Mouse (Mus musculus) liver, adult (tissue): ENCODE measurements around the gene Gsap.

Experiments used
- GATA4 ChIP-seq: IDR thresholded peaks from 2 replicates; pipeline ENCODE4 v1.6.1; 2014; ENCODE audit warnings: mild to moderate bottlenecking, low read length; ENCODE audit not compliant: insufficient replicate concordance

Gsap gene

GRCm38 (mm10) chr5:21328560-21328959 is 142.5 kb downstream of the Gsap start:
- TF ChIP-seq GATA4: no peak

- TF ChIP-seq GATA4: no peak
Measured at GRCm38 (mm10) chr5:21329672-21330665, 143.9 kb downstream of the Gsap start.

GRCm38 (mm10) chr5:21331656-21332055 is 145.6 kb downstream of the Gsap start:
- no peak for TF ChIP-seq GATA4

GRCm38 (mm10) chr5:21332119-21332518 is 146.1 kb downstream of the Gsap start:
- no peak for TF ChIP-seq GATA4

- TF ChIP-seq GATA4: no peak
Measured at GRCm38 (mm10) chr5:21348366-21348765, 162.3 kb downstream of the Gsap start.

GRCm38 (mm10) chr5:21351678-21352077 is 165.6 kb downstream of the Gsap start:
- TF ChIP-seq GATA4: no peak

- TF ChIP-seq GATA4: no peak
Measured at GRCm38 (mm10) chr5:21358648-21359047, 172.6 kb downstream of the Gsap start.

- TF ChIP-seq GATA4: no peak
Measured at GRCm38 (mm10) chr5:21363343-21363742, 177.3 kb downstream of the Gsap start.
